8 mouse cellular contexts compared by ENCODE assay signal in genomic region chr2:49618829-49619718, GRCm38 (mm10). TPM values are rescaled to one million over a fixed set of nuclear protein-coding genes. Genes with fewer than 3 reads are reported as not detected.
A peak's percentile ranks its signal among the peaks of the same experiment; 100 is the strongest.
DNase-seq lines count a peak whose midpoint lies in the region; ATAC-seq lines count a peak whose summit lies in the region.

Gene Kif5c (plus strand): TSS chr2:49619298.

- H3K4me3 ChIP-seq in intestine, embryonic 14.5 days (ENCODE audit: low read depth, low read length) = peak within 1 kb of the TSS; percentile 62
- peak within 1 kb of the TSS; percentile 90 for H3K4me3 ChIP-seq in megakaryocyte, embryonic 14.5 days (replicated peaks)

- peaks cover 20% of the 10 kb centered on the region for H3K27me3 ChIP-seq in intestine, embryonic 14.5 days (replicated peaks; ENCODE audit: control insufficient read depth, insufficient read depth, low read length)
- peaks cover 53% of the 10 kb centered on the region for H3K27me3 ChIP-seq in megakaryocyte, embryonic 14.5 days (replicated peaks)

- peak within 1 kb of the TSS; percentile 30 for H3K9ac ChIP-seq in intestine, embryonic 14.5 days (ENCODE audit: low read length)

- H3K36me3 ChIP-seq in intestine, embryonic 14.5 days (ENCODE audit: control insufficient read depth, insufficient read depth, low read length) = no peaks in the 10 kb centered on the region
- no peaks in the 10 kb centered on the region for H3K36me3 ChIP-seq in megakaryocyte, embryonic 14.5 days (replicated peaks; ENCODE audit: low read length)

- H3K9me3 ChIP-seq in intestine, embryonic 14.5 days (ENCODE audit: control insufficient read depth, low read length) = 0 out of 2 replicates have a peak, but pooled peaks cover 4% of the 10 kb centered on the region
- H3K9me3 ChIP-seq in megakaryocyte, embryonic 14.5 days = peaks cover 11% of the 10 kb centered on the region

- H3K4me2 ChIP-seq in intestine, embryonic 14.5 days (ENCODE audit: low read length) = peak within 1 kb of the TSS; percentile 97

- H3K4me1 ChIP-seq in intestine, embryonic 14.5 days (replicated peaks; ENCODE audit: control insufficient read depth, insufficient read depth, low read length) = no peaks in the 10 kb centered on the region
- H3K4me1 ChIP-seq in megakaryocyte, embryonic 14.5 days = peaks cover 13% of the 10 kb centered on the region

- DNase-seq in adrenal gland, adult 8-10 months = peak; percentile 73
- peak; percentile 83 for DNase-seq in embryo, embryonic 11.5 days (ENCODE audit: low read depth, low spot score)
- peak; percentile 52 to 71 for DNase-seq in gastrocnemius, postnatal 36 days
- peak; percentile 94 for DNase-seq in intestine, embryonic 14.5 days (ENCODE audit: low spot score)
- peak; percentile 81 to 95 for DNase-seq in left cerebral cortex, adult 9 months (ENCODE audit: low spot score in 2 of 2)
- peak; percentile 94 to 96 for DNase-seq in right cerebral cortex, adult 2 months (ENCODE audit: low spot score in 2 of 2)
- peak; percentile 59 for DNase-seq in urinary bladder, adult 2 months (ENCODE audit: low spot score)

- 6% methylated on average over 44 of the region's 54 CpGs for WGBS in intestine, embryonic 14.5 days

- intact Hi-C loops in gastrocnemius, postnatal 36 days (cut with DNase I) = no loop called here

- H3K27ac ChIP-seq in intestine, embryonic 14.5 days (ENCODE audit: low read depth) = no peak within 1 kb of the TSS

- peak; percentile 99 for ATAC-seq in intestine, embryonic 14.5 days (replicated peaks; ENCODE audit: low FRiP score, low TSS enrichment, low read depth)

RNA-seq across cellular contexts. Expression of gene Kif5c, which starts in this region (rescaled TPM):
- 10 to 100 TPM; 10.0 to 17.4 (median 13.4) TPM for total RNA-seq in adrenal gland, adult 8-10 months (2022)
- total RNA-seq in gastrocnemius, postnatal 36 days (2021) = under 1 TPM; 0.28 to 0.64 TPM
- polyA plus RNA-seq in intestine, embryonic 14.5 days (2014; fragmentation: Nextera tagmentation; extraction: Ambion mirVana) = 11.3 and 11.9 TPM in 2 replicates
- 0.02 TPM in 1 of 2 replicates, not detected in the other for polyA plus RNA-seq in megakaryocyte, embryonic 14.5 days (2012; ENCODE audit: insufficient read depth, low replicate concordance)
- polyA plus RNA-seq in urinary bladder, adult 2 months (2012; rRNA removed) = 2.7 and 3.4 TPM in 2 replicates

Comparison
In these comparisons a context has a peak if more than half of its experiments do, and no peak if none do; other contexts are left out.
1. RNA of gene Kif5c (total RNA-seq): 10.0 to 17.4 TPM in adrenal gland, adult 8-10 months; 0.28 to 0.64 TPM in gastrocnemius, postnatal 36 days; every median in the first group is over 4 times any median in the second.
2. Peak in DNase-seq in gastrocnemius, postnatal 36 days; RNA of the gene not detected or under 1 TPM.
3. Peak in every context shown above with its lines, with median percentiles within 50 percentile points of each other: DNase-seq.